Mouse (Mus musculus) adrenal gland, postnatal 36 days (tissue): ENCODE data around the gene Klf1. TPM values are rescaled to one million over a fixed set of nuclear protein-coding genes. Genes with fewer than 3 reads are reported as not detected.
"Not testable (repeated sequence)": the region's sequence is repeated elsewhere in the genome, so short reads cannot be mapped to it uniquely, and the experiment has no call there.

Source experiments
- DNase-seq, 2 experiments: peaks; one replicate each; pipeline ENCODE4 v3.0.0; 2021; ENCODE audit warnings: mixed read lengths in 1 of 2
- total RNA-seq, 2 experiments: library from RNA; stranded (reverse); gene quantifications; 2 replicates each; pipeline ENCODE4 v1.2.3; 2021

Gene Klf1
- total RNA-seq, 2 experiments from 2014 or later: 0.20 TPM; not detected in 1

DNA sequence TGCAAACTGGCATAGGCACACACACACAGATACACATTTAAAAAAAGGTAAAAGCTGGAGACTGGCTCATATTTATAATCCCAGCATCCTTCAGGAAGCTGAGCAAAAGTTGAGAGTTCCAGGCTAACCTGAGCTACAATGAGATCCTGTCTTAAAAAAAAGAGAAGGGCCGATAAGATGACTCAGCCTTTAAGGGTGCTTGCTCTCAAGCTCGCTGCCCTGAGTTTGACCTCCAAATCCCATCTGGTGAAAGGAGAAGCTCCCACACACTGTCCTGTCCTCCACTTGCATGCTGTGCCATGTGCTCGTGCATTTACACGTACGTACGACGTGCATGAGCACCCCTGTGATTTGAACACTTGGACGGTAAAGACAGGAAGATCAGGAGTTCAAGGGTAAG lies 5.8 kb downstream of the Klf1 start:
- DNase-seq: no peak

GRCm38 (mm10) chr8:84907979-84908378 lies 6.3 kb downstream of the Klf1 start:
- DNase-seq: not testable (repeated sequence)

GRCm38 (mm10) chr8:84908421-84909161 lies 6.9 kb downstream of the Klf1 start, which contains the start of gene Dnase2a:
Gene Dnase2a, plus strand, starts transcription at chr8:84908560.
- peak; percentile 97 to 99 for DNase-seq

DNA sequence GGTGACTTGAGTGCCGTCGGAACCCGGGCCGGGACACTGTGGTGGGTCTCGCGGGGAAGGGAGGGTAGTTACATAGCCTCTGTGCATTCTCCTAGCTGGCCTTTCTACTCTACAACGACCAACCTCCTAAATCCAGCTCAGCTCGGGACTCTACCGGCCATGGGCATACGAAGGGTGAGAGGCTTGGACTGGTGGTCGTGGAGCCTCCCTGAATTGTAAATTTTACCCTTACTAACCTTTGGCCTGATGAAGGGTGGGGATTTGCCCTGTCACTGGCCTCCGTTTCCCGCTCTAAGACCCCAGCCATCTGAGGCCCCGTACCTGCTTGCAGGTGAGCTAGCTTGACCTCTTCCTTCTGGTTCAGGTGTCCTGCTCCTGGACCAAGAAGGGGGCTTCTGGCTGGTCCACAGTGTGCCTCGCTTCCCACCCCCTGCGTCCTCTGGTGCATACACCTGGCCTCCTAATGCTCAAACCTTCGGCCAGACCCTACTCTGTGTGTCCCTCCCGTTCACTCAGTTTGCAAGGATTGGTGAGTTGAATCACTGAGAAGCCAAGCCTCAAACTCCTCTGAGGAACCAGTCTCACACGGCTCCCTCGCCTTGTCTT lies 7.5 kb downstream of the Klf1 start:
- no peak for DNase-seq

DNA sequence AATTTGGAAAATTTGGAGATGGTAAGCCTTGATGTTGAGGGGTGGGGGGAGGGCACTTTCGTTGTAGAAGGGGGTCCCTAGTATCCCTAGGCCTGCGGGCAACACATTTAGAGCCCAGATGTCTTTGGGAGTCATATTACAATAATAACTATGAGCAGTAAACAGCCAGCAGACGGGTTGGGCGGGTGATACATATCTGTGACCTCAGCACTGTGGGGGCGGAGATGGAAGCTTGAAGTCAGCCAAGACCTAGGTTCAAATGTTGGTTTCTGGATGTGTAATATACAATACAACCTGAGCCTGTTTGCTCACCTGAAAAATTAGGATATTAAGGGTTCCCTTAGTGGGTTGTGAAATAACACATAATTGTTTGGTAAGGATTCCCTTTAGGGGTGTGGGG lies 8.2 kb downstream of the Klf1 start:
- DNase-seq: no peak

- DNase-seq: no peak
Observed at GRCm38 (mm10) chr8:84910551-84910950, 8.8 kb downstream of the Klf1 start.

- DNase-seq: no peak
Observed at GRCm38 (mm10) chr8:84911854-84912253, 10.1 kb downstream of the Klf1 start.

GRCm38 (mm10) chr8:84912391-84912790 lies 10.7 kb downstream of the Klf1 start:
- DNase-seq: no peak

GRCm38 (mm10) chr8:84912895-84913501 lies 11.3 kb downstream of the Klf1 start:
- DNase-seq: peak; percentile 76 to 81

DNA sequence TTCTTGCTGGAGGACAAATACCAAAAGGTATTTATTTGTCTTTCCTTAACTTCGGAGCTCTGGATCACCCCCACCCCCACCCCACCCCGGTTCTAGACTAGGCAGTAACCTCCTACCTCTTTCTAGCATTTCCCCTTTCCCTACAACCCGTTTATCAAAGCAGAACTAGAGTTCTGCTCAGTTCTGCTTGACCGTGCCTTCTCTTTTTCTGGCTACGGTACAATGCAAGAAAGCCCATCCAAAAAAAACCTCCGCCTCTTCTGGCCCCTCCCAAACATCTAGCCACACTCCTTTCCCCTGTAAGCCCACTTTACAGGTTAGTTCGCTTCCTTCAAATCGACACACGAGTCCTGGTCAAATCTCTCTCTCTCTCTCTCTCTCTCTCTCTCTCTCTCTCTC lies 11.8 kb downstream of the Klf1 start:
- no peak for DNase-seq

DNA sequence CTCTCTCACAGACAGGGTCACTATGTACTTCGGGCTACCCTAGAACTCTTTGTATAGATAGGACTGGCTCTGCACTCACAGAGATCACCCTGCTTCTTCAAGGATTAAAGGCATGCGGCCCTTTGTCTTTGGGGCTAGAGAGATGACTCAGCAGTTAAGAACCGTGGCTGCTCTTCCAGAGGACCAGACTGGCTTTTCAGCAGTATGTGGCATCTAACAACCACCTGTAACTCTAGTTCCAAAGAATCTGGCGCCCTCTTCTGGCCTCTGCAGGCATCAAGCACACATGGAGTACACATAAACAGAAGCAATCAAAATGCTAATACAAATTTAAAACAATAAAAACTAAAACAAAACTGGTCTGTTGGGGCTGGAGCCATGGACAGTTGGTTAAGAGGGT lies 12.2 kb downstream of the Klf1 start:
- DNase-seq: no peak

DNA sequence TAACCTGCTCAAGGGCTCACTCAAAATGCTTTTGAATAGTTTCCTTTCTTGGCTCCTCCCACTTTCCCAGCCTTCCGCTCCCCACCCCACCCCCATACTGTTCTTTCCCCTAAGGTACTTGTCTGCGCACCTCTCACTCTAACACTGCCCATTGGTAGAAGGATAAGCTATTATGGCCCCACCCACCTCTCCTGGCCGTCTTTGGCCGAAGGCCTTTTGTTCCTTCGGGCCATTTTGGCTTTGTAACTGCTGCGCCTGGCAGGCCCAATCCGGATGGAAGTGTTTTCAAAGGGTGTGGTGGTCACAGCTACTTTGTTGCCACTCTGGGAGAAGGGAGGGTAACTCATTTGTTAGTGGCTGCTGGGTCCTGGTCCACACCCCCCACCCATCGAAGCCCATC lies 13.5 kb downstream of the Klf1 start:
- DNase-seq: no peak

- DNase-seq: no peak
Observed at GRCm38 (mm10) chr8:84917781-84918180, 16.1 kb downstream of the Klf1 start.

GRCm38 (mm10) chr8:84918646-84919045 lies 16.9 kb downstream of the Klf1 start:
- no peak for DNase-seq

GRCm38 (mm10) chr8:84921596-84921995 lies 19.9 kb downstream of the Klf1 start:
- DNase-seq: no peak

- no peak for DNase-seq
Observed at GRCm38 (mm10) chr8:84925557-84925956, 23.8 kb downstream of the Klf1 start.

DNA sequence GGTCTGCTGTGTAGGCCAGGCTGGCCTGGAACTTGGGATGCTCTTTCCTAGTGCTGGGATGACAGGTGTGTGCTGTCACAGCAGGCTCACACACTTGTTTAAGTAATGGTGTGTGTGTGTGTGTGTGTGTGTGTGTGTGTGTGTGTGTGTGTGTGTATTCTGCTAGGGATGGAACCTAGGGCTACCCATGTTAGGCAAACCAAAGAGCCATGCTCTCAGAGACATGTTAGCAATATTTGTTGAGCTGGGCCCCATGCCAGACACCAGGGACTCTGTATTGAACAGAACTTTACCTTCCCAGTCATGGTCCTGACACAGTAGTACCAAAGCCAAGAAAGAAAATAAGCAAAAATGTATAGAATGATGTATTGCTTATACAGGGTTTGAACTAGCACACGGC lies 25.8 kb downstream of the Klf1 start:
- no peak for DNase-seq

GRCm38 (mm10) chr8:84928456-84929306 lies 27.0 kb downstream of the Klf1 start:
- peak; percentile 79 to 85 for DNase-seq

- no peak for DNase-seq
Observed at GRCm38 (mm10) chr8:84930582-84930981, 28.9 kb downstream of the Klf1 start.

DNA sequence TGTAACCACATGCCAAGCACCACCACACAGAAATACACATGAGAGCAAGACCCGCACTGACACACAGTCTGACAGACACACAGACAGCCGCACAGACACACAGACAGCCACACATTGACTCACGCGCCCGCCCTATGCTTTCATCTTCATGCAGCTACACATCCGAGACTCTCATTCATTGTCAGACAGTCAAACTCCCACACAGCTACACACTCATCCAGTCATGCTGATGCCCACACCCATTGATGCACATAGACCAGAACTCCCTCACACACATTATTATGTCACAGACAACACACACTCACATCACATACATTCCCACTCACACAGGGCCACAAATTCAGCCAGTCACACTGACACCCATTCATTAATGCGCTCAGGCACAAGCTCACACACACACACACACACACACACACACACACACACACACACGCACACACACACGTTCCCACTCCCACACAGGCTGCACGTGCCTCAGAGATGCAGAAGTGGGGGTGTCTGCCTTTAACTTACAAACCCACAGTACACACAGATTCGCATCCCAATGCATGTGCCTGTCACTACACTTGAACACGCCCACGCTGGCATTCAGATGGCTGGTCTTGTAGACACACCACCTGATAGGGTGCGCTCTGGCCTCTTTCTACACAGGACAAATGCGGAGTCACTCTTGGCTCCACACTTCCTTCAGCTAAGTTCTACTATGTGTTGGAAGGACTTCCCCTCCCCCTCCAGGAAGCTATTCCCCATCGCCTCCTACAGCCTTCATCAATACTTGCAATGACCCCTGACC lies 32.2 kb downstream of the Klf1 start:
- no peak for DNase-seq

- no peak for DNase-seq
Observed at GRCm38 (mm10) chr8:84934860-84935259, 33.1 kb downstream of the Klf1 start.

DNA sequence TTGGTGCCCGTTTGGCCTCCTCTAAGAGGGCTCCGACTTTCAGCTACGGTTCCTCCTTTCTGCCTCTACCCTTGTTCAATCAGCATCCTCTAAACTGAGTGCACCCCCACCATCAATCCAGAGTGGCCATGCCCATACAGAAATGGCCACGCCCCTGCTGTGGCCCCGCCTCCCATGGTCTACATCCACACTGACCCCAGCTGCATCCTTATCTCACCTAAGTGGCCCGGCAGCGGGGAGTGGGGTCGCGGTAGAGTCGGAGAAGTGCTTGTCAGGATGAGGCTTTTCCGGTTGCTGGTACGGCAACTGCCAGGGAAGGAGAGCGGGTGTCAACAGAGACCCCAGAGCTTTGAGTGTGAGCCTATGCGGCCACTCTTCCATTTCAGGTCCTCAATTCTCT lies 33.8 kb downstream of the Klf1 start:
- no peak for DNase-seq
